Mouse (Mus musculus): ENCODE data around the gene Fyttd1. TPM values are rescaled to one million over a fixed set of nuclear protein-coding genes. Genes with fewer than 3 reads are reported as not detected.
"Not testable (repeated sequence)": the region's sequence is repeated elsewhere in the genome, so short reads cannot be mapped to it uniquely, and the experiment has no call there.

Fyttd1 gene
- 10 to 100 TPM; 85.6 to 97.9 TPM for total RNA-seq (2021)
- long read RNA-seq, experiment 1, full-length matches to known transcripts, result 105 of 133 reads
- long read RNA-seq, experiment 1, partial matches to known transcripts, result 1 of 133 reads
- long read RNA-seq, experiment 1, other reads (novel, unspliced or antisense), result 27 of 133 reads
- long read RNA-seq, experiment 2, full-length matches to known transcripts, result 101 of 119 reads
- long read RNA-seq, experiment 2, partial matches to known transcripts, result 1 of 119 reads
- long read RNA-seq, experiment 2, other reads (novel, unspliced or antisense), result 17 of 119 reads

DNA sequence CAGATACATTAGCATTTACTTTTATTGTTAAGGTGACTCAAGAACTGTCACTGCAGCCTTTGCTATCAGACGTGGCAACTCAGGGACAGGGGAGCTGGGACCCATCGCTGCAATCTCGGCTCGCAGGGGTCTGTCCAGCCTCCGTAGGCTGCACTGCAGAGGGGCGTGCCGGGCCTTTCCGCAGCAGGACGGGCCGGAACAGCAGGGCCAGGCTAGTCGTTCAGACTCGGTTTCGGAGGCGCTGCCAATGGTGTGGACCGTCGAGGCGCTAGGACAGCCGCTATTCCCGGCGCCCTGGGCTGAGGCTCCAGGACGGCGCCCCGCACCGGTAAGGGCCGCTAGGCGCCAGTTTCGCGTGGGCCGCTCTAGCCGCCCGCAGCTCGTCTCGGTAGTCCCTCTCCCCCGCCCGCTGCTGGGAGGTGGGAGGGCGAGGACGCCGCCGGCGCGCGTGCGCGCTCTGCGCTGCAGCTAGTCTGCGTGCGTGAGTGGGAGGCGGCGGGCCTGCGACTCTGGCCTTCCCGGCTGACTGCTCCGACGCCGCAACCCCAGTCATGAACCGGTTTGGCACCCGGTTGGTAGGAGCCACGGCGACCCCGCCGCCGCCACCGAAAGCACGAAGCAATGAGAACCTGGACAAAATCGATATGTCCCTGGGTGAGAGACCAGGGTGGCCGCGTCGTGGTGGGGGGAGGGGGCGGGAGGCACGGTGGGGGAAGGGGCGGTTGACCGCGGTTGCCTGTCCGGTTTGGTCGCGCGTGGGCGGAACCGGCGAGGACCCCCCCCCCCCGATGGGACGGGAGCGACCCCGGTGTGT is at the start of gene Fyttd1, which contains the start of gene Rubcn:
TSS of gene Fyttd1 (plus strand) at position 158 of the 814 bp plus-strand sequence.
TSS of gene Rubcn (minus strand) at position 424 of the 814 bp plus-strand sequence.
- peak; percentile 96 for DNase-seq (ENCODE audit: low spot score)

DNA sequence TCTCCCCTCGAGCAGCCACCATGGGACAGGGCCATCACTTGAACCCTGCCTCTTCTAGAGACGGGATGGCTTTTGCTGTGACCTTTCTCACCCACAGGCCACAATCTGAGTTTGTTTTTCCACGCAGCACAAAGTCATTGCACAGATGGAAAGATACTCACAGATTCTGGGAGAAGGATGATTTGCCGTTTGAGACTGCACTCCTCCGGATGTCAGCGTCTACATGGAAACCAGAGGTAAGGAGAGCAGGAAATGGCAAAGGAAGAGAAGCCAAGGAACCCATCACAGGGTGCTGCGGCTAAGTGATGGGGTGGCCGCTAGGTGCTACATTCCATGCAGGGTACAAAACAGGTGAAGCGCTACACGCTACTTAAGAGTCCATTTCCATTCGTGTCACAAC is 48.2 kb upstream of the Fyttd1 start:
- DNase-seq (ENCODE audit: low spot score), result no peak

DNA sequence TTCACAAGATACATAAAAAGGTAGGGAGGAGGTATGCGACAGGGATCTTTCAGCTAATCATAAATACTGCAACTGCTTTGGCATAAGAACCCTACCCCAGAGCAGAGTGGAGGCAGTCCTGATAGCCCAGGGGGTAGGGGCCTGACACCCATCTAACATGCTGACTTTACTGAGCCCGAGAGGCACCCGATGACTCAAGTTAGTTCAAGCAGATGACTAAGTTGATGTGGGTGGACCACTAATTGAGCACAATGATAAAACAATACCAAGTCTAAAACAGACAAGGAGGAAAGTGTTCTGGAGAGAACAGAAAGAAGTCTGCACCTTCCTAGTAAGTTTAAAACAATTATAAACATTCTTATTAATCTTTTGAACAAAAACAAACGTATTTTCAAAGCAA is 45.8 kb upstream of the Fyttd1 start:
- DNase-seq (ENCODE audit: low spot score), result no peak

DNA sequence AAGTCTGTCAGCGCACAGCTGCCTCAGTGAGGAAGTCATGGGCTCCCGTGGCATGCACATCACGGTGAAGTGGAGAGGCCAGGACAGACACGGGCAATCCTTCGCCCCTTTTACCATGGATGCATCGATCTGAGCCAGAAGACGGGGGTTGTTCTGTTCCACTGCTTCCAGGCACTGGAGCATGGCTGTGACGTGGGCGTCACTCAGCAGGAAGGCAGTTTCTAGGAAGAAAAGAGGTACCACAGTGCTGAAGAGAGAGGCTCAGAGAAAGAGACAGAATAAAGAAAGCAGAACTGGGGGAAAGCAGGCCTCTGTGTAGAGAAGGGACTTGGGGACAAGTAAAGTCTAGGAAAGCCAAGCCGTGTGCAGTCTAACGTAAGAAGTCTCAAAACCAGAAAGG is 30.2 kb upstream of the Fyttd1 start:
- DNase-seq (ENCODE audit: low spot score), result no peak

DNA sequence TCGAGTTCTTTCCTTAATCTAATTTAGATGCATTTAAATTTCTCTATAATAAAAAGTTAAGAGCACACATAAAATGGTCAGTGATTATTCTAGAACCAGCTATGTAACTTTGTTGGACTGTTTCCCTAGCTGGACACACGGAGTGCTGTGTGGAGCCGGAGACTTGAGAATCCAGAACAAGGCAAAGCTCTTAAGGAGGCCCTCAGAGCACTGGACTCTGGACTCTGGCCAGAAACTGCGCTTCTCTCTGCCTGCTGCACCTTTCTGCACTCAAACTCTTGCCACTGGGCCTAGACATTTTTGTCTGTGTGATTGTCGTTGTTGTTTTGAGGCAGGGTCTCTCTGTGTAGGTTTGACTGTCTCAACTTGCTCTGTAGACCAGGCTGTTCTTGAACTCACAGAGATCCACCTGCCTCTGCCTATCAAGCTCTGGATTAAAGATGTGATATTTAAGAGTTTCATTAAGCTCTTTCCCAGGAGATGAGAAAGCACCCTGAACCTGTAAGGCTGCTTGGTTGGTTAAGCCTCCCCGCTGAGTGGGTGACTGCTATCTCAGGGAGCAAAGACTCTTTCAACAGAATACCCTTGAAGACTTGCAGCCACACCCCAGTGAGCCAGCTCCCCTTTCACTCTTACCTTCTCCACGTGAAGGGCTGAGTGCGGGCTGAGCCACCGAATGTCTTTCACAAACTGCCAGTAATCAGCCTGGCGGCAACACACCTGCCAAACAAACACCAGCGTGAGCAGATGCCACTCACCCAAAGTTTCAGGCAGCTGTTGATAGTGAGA is 28.1 kb upstream of the Fyttd1 start:
- DNase-seq (ENCODE audit: low spot score), result no peak

DNA sequence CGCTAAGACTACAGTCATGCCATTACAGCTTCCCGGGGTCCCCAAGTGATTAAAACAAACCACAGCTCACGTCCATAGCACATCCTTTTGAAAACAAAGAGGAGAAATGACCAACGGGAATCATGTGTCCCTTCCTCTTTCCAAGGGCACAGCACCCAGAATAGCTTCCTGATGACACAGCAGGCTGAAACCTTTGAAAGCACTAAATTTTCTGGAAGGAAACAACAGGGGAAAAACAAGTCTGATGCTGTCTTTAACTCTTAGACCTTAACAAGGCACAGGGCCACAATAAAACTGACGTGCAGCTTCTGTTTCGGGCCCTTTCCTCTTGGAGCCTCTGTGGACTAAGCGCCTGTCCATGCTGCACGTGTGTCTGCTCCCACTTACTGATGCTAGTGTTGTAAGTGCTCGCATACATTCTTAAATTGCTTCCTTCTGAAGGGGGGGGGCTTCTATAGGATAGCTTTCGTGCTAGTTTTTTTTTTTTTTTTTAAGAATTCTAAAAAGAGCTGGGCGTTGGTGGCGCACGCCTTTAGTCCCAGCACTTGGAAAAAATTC is 23.7 kb upstream of the Fyttd1 start:
- no peak for DNase-seq (ENCODE audit: low spot score)

DNA sequence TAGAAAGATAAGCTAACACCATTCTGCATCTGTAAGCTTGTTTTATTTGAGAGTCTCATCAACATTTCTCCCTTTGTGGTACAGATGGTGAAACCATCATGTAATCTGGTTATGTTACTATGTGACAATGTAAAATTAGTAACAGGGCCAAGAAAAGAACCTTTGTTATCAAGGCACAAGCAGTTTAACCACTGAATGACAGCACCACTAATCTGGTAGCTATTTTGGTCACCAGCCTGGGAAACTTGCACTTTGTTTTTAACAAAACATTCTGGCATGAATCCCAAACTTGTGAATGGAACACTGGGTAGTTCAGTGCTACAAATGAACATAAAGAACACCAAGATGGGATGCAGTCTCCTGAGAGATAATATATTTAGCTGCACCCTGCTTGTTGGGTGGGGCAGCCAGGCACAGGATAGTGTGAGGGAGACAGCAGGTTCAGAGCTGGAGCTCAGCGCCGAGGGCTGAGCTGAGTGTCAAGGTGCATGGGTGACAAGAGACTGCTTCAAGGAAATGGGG is 23.2 kb upstream of the Fyttd1 start:
- no peak for DNase-seq (ENCODE audit: low spot score)

DNA sequence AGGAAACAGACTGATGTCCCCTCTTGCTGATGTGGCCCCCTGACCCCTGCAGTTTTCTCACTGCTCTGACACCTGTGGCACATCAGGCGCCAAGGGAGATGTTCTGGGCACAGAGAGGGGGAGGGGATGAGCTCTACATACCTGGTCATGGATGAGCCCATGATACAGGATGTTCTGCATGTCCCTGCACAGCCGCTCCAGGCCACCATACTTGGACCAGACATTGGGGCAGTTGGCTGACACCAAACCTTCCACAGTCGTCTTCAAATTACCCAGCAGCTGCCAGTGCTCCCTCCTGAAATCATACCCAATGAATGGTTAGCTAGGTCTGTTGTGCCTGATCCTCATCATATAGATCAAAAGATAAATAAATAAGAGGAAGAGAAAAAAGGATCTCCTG is 20.5 kb upstream of the Fyttd1 start:
- DNase-seq (ENCODE audit: low spot score), result peak; percentile 69

DNA sequence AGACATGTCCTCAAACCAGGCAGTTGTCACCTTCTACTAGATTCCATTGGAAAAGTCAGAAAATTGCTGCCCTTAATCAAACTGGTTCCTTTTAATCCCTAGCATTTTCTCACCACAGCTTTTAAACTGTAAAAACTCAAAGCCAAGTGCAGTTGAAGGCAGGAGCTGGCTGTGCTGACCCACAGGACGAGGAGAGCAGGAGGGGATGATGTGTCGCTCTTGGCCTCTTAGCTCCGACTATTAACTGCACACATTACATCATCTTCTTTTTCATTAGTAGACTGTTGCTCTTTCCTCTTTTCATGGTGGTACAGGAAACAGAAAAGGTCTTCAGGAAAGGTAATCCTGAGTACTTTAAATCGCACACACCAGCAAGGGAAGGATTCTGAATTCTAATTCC is 18.9 kb upstream of the Fyttd1 start:
- peak; percentile 50 for DNase-seq (ENCODE audit: low spot score)

DNA sequence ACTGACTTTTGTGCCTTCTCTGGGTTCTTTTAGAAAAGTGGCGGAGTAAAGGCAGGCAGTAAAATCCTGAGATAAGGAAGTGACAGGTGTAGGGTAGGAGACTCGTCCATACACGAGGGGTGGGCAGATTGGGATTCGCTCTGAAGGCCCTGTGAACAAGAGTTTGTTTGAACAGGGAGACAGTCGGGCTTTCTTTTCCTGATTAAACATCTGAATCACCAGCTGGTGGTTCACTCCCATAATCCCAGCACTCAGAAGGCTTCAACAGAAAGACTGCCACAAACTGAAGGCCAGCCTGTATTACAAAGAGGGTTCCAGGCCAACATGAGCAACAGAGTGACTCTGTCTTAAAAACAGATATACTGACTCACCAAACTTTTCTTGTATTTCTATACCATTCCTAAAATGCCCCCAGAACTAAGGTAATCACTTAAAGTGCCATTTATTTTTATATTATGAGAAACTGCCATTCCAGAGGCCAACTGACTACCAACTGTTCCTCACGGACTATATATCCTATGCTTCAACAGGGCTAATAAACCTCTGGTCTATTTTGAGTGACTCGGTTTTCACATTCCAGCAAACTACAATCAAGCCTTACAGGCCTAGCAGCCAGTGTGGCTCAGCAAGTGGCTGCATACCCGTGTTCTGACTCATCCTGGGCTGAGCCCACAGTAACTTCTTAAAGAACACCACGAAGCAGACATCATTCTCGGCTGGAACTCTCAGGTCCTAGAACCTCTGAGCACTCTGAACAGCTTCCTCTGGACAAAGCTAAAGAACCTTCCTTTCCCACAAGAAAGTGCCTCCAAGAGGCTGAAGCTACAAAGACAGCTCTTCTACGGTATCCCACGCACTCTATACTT is 18.3 kb upstream of the Fyttd1 start:
- peak; percentile 61 for DNase-seq (ENCODE audit: low spot score)

DNA sequence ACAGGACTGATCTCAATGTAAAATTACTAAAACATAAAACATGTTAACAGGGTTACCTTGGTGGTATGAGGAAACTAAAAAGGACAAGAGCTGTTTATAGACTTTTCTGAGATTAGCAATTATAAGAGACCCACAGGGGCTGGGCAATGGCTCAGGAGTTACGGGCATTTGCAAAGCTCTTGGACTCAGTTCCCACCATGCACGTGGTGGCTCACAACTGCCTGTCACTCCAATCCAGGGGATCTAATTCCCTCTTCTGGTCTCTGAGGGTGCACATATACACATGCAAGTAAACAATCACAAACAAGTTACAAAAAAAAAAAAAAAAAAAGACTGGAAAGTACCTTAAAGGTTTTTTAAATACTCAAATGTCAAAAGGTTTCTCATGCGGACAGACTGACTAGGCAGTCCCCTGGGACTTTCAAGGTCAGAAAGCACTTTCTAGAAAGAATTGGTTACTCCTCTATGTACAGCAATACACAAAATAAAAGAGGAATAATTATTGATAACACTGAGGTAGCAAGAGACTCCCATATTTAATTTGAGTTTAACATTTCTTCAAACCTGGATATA is 15.4 kb upstream of the Fyttd1 start:
- DNase-seq (ENCODE audit: low spot score), result no peak

DNA sequence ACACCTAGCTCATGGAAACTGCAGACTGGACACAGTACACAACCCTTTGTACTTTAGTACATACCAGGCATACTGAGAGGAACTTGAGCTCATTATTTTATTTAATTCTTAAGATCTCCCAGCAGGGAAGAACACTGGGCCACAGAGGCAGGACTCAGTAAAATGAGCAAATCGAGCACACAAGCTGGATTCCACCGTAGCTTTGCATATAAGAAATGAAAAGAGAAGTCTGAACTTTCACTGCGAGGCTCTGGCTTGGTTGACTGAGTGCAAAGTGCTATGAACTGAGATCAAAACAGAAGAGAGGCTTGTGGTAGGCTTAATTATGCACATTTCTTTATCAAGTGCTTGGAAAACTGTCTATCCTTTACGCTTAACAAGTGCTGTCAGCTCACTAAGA is 11.9 kb upstream of the Fyttd1 start:
- no peak for DNase-seq (ENCODE audit: low spot score)

DNA sequence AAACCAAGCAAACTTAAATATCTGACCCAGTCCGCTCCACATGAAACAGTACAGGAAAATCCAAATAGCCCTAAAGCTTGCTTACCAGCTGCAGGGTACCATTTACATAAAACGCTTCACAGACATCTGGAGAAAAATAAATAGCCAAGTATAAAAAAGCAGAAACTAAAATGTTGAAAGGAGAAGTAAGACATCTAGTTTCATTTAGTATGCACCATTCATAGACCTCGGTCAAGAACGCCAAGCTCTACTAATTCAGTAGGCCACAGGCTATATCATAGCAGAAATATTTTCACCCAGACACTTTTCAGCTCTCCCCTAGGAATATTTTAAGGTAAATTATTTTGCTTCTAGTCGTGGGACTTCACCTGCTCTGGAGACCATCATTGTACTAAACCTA is 10.6 kb upstream of the Fyttd1 start:
- no peak for DNase-seq (ENCODE audit: low spot score)

DNA sequence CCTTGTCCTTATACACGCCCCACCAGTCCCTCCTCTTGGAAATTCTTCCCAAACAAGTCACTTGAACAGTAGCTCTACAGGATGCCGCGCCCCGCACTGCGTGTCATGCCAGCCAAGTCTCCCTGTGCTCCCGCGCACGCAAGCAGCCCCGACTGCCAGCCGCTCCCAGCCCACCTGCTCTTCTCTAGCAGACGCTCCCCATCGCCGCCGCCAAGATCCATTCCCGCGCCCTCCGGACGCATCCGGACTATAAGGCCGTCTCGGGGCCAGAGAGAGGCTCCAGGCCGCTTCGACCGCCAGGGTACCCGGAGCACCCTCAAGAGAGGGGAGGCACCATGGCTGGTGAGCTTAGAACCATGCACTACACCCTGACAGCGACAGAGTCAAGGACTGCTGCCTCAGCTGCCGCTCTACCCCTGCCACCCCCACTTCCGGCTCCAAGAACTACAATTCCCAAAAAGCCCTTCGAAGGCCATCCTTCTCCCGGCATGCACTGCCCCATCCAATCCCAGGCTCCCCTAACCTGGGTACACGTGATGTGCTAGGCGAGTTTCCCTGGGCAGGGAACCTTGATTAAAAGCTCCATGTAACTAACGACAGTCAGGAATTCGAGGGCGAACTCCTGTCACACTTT is 9.3 kb upstream of the Fyttd1 start:
- peak; percentile 93 for DNase-seq (ENCODE audit: low spot score)

DNA sequence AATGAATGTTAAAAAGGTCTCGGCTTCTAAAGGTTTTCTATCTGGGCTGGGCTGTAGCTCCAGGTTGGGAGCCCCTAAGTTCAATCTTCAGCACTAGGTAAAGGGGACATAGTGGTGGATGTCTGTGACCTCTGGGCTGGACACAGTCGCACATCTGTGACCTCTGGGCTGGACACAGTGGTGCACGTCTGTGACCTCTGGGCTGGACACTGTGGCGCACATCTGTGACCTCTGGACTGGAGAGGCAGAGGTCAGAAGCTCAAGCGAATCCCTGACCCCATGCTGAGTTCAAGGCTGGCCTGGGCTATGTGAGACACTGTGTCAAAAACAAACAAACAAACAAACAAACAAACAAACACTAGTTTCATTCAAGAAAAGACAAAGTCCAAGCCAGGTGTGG is 7.1 kb upstream of the Fyttd1 start:
- no peak for DNase-seq (ENCODE audit: low spot score)

DNA sequence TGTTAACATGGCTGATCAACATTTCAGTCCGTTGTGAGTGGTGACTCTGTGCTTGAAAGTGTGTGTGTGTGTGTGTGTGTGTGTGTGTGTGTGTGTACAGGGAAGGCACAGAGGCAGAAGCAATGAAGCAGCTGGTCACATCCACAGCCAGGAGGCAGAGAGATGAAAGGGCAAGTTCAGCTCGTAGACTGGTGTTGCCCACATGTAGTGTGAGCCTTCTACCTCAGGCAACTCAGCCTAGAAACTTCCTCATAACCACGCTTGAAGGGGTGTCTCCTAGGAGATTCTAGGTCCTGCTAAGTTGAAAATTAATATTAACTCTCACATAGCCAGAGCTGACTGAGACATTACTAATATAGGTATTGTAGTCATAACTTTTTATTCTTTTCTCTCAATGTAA is 3.9 kb upstream of the Fyttd1 start:
- DNase-seq (ENCODE audit: low spot score), result no peak

DNA sequence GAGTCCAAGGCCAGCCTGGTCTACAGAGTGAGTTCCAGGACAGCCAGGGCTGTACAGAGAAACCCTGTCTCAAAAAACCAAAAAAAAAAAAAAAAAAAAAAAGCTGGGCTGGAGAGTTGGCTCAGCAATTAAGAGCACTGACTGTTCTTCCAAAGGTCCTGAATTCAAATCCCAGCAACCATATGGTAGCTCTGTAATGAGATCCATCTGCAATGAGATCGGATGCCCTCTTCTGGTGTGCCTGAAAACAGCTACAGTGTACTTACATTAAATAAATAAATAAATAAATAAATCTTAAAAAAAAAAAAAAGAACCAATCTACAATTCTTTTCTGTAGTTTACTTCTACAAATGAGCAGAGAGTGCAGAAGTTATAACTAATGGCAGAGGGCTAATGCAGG is 2.0 kb upstream of the Fyttd1 start:
- not testable (repeated sequence) for DNase-seq (ENCODE audit: low spot score)

DNA sequence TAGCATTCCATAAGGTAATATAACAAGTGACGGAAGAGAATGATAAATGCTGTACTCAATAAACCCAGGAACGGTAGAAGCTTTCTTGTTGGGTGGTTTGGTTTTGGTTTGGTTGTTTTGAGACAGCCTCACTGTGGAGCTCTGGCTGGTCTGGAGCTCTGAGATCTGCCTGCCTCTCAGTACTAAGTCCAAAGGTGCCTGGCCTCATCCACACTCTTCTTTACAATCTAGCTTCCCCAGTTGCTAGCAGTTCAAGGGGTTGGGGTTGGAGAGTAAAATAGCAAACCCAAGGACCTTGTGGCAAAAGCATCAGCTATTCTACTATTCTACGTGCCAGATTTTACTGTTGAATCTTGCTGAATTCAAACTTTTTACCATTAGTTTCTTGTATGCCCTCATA is 1.5 kb upstream of the Fyttd1 start:
- no peak for DNase-seq (ENCODE audit: low spot score)

DNA sequence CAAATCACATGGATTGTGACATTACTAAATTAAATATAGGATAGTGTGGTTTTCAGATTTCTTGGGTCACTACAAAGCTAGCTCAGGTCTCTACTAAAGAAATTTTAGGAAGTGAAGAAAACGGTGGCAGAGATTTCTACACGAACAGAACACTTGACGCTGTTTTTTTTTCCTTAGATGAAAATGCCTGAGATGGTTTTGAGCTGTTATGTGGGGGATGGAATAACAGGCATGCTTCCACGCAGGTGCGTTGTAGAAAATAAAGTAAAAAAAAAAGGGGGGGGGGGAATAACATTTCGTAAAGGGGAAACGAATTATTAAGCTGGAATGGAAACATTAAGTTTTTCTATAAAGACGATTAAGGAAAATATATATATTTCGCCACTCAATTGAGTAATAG is 469 bp upstream of the Fyttd1 start:
- DNase-seq (ENCODE audit: low spot score), result no peak

DNA sequence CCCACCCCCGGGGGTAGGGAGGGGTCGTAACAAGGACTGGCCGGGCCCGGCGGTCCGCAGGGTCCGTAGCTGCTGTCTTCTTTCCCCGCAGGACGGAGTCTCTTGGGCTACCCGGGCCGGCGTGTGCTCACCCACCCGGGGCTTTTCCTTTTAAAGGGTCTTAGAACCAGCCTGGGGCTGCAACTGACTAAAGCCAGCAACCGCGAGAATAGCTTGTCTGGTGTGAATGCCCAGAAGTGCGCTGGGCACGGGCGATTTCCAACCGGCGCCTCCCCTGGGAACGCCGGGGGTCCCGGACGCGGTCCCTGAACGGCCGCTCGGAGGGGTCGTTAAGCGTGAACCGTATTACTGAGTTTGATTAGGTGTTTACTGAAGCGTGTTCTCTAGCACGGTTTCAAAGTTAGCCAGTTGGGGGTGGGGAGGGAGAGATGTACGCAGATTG is 878 bp downstream of the Fyttd1 start:
- DNase-seq (ENCODE audit: low spot score), result no peak
